Comparison of ENCODE assay signal across 10 mouse cellular contexts in the genomic region with DNA sequence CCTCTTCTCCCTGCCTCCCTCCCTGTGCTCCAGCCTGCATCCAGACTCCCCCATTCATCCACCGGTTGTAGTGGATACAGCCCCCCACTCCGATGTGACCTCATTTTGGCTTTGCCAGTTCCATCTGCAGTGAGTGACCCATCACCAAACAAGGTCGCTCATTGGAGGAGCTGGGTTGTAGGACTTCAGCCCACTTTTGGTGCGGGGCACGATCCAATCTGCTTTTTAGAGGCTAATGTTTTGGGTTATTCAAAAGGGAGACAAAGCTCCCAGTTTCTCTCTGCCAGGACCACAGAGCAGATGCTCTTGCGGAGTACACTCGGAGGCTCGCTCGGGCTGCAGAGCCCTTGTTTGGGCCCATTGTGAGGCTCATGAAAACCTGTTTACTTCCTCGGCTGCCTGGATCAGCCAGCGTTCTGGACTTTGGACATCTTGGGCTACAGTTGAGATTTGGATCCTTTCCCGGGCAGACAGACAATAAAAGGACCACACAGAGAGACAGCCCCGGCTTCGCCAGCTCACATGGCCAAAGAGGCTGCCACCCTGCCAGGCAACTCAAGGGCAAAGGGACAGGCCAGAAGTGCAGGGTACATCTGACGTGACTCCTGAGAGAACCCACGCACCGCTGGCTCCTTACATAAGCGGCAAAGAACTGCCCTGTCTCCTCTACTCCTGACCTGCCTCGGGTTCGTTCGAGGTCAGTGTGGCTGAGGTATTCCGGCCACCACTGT.
DNase-seq lines count a peak whose midpoint lies in the region; ATAC-seq lines count a peak whose summit lies in the region.
"Had no signal": no experiment of that assay in that cellular context is flagged by ENCODE, and none has a peak within 500 bp of the region (broad histone marks: within the 10 kb centered on the region; RNA-seq: fewer than 3 reads in every experiment).

No protein-coding gene starts in this region.

- H3K27ac ChIP-seq in forebrain, embryonic 12.5 days: peak overlapping the region; percentile 65
- peak overlapping the region; percentile 63 for H3K27ac ChIP-seq in hindbrain, embryonic 13.5 days
- H3K27ac ChIP-seq: embryonic facial prominence, embryonic 13.5 days; liver, embryonic 14.5 days had no signal

- H3K27me3 ChIP-seq in forebrain, embryonic 12.5 days: peaks cover 52% of the 10 kb centered on the region
- peaks cover 76% of the 10 kb centered on the region for H3K27me3 ChIP-seq in hindbrain, embryonic 13.5 days

- H3K36me3 ChIP-seq in forebrain, embryonic 12.5 days (replicated peaks): no peaks in the 10 kb centered on the region
- H3K36me3 ChIP-seq in hindbrain, embryonic 13.5 days: no peaks in the 10 kb centered on the region
- H3K36me3 ChIP-seq: embryonic facial prominence, embryonic 13.5 days had no signal

- H3K4me1 ChIP-seq in forebrain, embryonic 12.5 days: peaks cover 37% of the 10 kb centered on the region
- peaks cover 33% of the 10 kb centered on the region for H3K4me1 ChIP-seq in hindbrain, embryonic 13.5 days (replicated peaks)
- H3K4me1 ChIP-seq: embryonic facial prominence, embryonic 13.5 days had no signal

- peak; percentile 65 for DNase-seq in layer of hippocampus, adult 11-12 months (ENCODE audit: low spot score)
- DNase-seq in layer of hippocampus, adult 9-10 months (ENCODE audit: low spot score): no peak
- peak; percentile 73 to 80 for DNase-seq in layer of hippocampus, postnatal 10 days (ENCODE audit: low spot score in 2 of 2)
- DNase-seq in ovary, adult 18-20 months (ENCODE audit: low spot score): peak; percentile 5
- no peak for DNase-seq in embryo, embryonic 11 days
- DNase-seq in spleen, adult 18-20 months: no peak

- H3K9ac ChIP-seq in forebrain, embryonic 12.5 days: no peak overlapping the region
- H3K9ac ChIP-seq in hindbrain, embryonic 13.5 days: no peak overlapping the region
- H3K9ac ChIP-seq: embryonic facial prominence, embryonic 13.5 days; liver, embryonic 14.5 days had no signal

- no peaks in the 10 kb centered on the region for H3K9me3 ChIP-seq in forebrain, embryonic 12.5 days
- H3K9me3 ChIP-seq in hindbrain, embryonic 13.5 days: no peaks in the 10 kb centered on the region
- H3K9me3 ChIP-seq: embryonic facial prominence, embryonic 13.5 days had no signal

- no peak overlapping the region for H3K4me3 ChIP-seq in forebrain, embryonic 12.5 days (replicated peaks)
- H3K4me3 ChIP-seq in hindbrain, embryonic 13.5 days: no peak overlapping the region
- H3K4me3 ChIP-seq: embryonic facial prominence, embryonic 13.5 days had no signal

- no peak overlapping the region for H3K4me2 ChIP-seq in forebrain, embryonic 12.5 days
- no peak overlapping the region for H3K4me2 ChIP-seq in hindbrain, embryonic 13.5 days
- H3K4me2 ChIP-seq: embryonic facial prominence, embryonic 13.5 days had no signal

- peak; percentile 64 for ATAC-seq in forebrain, embryonic 12.5 days (ENCODE audit: low FRiP score)
- peak; percentile 79 for ATAC-seq in hindbrain, embryonic 13.5 days (ENCODE audit: low FRiP score)

- 43% methylated on average over 22 of the region's 22 CpGs for WGBS in forebrain, embryonic 12.5 days
- 48% methylated on average over 22 of the region's 22 CpGs for WGBS in hindbrain, embryonic 13.5 days

Comparison
In these comparisons a context has a peak if more than half of its experiments do, and no peak if none do; other contexts are left out.
1. DNase-seq: peak in layer of hippocampus, adult 11-12 months (single experiment), layer of hippocampus, postnatal 10 days (2 of 2) and ovary, adult 18-20 months (single experiment); none in layer of hippocampus, adult 9-10 months (single experiment), embryo, embryonic 11 days (single experiment) and spleen, adult 18-20 months (0 of 2).